Mouse (Mus musculus) gastrocnemius, adult 8-10 months (tissue): ENCODE data around the gene Rab11b. TPM values are rescaled to one million over a fixed set of nuclear protein-coding genes. Genes with fewer than 3 reads are reported as not detected.

Source experiments
- DNase-seq, 2 experiments: peaks; one replicate each; pipeline ENCODE4 v3.0.0; 2022; ENCODE audit warnings: low spot score in 2 of 2
- total RNA-seq, 4 experiments: library from RNA; stranded (reverse); gene quantifications; 2 replicates each; pipeline ENCODE4 v1.2.4; 2022

Rab11b gene
- total RNA-seq = 100 to 1,000 TPM; 131 to 136 (median 133) TPM

- DNase-seq = peak; percentile 100
Observed at GRCm38 (mm10) chr17:33760255-33761165, at the start of gene Rab11b. Rab11b (minus strand) TSS chr17:33760530.

DNA sequence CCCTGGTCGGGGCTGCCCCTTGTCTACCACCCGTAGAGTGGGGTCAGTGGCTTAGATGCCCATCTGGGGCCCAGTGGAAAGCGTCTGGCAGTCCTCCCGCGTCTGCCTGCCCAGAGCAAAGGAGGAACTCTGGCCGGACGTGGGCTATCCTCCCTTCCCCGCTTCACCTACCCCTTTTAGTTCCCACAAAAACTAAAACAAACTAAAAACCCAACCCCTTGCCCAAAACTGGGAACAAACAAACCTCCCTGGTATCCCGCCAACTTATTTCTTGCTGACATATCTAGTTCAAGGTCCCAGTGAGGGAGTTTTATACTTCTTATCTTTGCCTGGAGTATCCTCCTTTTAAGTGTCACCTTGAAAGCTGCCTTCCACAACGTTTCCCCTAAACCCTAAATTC lies 47.9 kb upstream of the Rab11b start:
- DNase-seq = no peak

GRCm38 (mm10) chr17:33807181-33807888 lies 47.0 kb upstream of the Rab11b start:
- DNase-seq = no peak

DNA sequence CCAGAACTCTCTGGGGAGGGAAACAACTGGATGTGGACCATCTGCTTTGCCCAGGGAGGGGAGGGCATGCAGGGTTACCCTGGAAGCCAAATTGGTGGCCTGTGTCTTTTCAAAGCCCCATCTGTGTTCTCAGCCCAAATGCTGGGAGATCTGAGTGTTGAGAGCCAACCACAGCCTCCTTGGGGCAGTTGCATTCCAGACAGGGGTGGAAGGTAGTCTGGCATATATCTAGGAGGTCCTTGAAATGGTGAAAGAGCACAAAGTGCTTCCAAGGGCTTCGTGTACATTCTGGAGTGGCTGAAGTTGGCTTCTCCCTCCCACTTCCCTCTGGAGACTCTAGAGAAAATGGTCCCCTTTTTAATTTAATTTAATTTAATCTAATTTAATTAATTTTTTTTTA lies 44.4 kb upstream of the Rab11b start:
- no peak for DNase-seq

DNA sequence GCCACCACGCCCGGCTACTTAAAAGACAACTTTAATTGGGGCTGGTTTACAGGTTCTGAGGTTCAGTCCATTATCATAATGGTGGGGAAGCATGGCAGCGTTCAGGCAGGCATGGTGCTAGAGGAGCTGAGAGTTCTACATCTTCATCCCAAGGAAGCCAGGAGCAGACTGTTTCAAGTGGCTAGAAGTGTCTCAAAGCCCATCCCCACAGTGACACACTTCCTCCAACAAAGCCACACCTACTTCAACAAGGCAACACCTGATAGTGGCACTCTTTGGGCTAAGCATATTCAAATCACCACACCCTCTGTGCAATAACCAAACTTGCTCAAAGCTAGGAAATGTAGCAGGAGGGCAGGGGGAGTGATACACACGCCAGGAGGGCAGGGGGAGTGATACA lies 43.9 kb upstream of the Rab11b start:
- no peak for DNase-seq

GRCm38 (mm10) chr17:33802221-33802620 lies 41.9 kb upstream of the Rab11b start:
- DNase-seq = no peak

DNA sequence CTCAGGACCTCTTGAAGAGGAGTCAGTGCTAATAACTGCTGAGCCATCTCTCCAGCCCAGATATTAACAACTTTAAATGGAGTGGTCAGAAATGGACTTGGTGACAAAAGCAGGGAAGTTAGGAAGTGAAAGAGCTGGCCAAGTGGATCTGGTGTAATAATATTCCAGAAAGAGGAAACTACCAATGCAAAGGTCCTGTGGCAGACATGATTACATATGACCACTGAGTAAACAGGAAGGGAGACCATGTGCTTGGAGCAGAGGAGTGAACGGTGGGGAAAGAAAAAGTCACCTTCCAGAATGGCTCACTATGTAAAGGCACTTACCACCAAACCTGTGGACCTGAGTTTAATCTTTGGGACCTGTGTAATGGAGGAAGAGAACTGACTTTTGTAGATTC lies 38.9 kb upstream of the Rab11b start:
- no peak for DNase-seq

- no peak for DNase-seq
Observed at GRCm38 (mm10) chr17:33798306-33798705, 38.0 kb upstream of the Rab11b start.

DNA sequence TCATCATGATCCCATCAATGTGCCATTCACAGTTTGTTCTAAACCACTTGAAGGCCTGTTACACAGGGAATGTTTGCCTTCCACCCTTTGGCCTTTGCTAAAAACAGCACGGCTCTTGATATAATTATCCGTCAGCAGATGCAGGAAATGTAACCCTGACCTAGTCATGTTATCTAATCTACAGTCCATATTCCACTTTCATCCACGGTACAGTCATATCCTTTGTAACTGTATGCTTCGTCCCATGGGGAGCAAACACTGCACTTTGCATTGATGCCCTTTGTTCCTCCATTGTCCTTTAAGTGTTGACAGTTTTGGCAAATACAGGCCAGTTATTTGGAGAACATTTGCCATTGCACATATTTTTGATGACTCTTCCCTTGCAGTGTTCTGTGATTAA lies 28.4 kb upstream of the Rab11b start:
- DNase-seq = no peak

GRCm38 (mm10) chr17:33786375-33786774 lies 26.0 kb upstream of the Rab11b start:
- DNase-seq = no peak

GRCm38 (mm10) chr17:33784939-33785338 lies 24.6 kb upstream of the Rab11b start:
- no peak for DNase-seq

DNA sequence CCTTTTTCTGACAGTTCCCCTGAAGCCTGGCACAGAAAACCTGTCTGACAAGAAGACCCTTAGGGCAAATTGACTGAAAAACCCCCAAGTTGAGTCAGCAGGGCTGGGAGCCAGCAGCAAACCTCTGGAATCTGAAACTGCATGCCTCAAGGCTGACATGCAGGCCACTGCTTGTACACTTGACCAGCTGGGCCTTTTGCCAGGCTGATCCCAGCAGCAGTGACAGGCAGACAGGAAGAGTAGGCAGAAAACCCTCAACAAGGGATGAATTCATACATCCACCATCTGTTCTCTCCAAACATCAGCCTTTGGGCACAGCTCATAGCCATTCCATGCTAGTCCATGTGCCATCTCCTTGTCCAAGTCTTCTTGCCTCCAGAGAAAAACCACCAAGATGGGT lies 23.1 kb upstream of the Rab11b start:
- peak; percentile 49 to 71 for DNase-seq

DNA sequence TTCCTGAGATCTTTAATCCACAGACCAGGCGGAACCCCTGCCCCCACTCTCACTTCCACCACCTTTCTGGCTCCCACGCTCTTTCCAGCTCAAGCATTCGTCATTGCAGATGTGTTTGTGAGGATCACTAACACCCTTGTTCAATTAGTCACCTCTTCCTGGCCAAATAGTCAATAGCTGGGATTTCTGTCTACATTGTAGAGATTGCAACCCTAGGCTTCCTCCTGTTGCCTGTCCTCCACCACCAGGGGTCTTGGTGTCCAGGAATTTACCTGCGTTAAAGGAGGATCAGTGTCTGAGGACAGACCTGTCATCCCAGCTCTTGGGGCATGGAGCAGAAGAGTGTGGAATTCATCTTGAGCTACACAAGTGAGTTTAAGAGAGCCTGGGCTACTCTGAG lies 21.7 kb upstream of the Rab11b start:
- no peak for DNase-seq

- DNase-seq = peak; percentile 53 to 72
Observed at GRCm38 (mm10) chr17:33781124-33781977, 21.0 kb upstream of the Rab11b start, which contains the start of gene Angptl4. Angptl4 (minus strand) TSS chr17:33781830.

- no peak for DNase-seq
Observed at GRCm38 (mm10) chr17:33780431-33780830, 20.1 kb upstream of the Rab11b start.

DNA sequence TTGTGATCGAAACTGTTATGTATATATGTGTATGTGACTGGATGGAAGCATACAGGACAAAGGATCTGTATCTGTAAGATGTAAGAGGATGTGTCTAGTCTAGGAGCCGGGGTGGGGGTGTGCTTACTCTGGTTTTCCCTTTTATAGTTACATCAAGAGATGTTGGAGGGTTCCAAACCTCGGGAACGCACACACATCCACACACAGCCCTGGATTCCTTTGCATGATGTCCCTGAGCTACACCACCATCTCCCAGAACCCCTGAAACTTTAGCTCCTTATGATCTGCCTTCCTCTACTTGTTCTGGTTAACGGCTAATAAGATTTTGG lies 19.6 kb upstream of the Rab11b start:
- DNase-seq = no peak

- DNase-seq = peak; percentile 92 to 94
Observed at GRCm38 (mm10) chr17:33779271-33779966, 19.1 kb upstream of the Rab11b start.

GRCm38 (mm10) chr17:33775287-33775686 lies 15.0 kb upstream of the Rab11b start:
- no peak for DNase-seq

DNA sequence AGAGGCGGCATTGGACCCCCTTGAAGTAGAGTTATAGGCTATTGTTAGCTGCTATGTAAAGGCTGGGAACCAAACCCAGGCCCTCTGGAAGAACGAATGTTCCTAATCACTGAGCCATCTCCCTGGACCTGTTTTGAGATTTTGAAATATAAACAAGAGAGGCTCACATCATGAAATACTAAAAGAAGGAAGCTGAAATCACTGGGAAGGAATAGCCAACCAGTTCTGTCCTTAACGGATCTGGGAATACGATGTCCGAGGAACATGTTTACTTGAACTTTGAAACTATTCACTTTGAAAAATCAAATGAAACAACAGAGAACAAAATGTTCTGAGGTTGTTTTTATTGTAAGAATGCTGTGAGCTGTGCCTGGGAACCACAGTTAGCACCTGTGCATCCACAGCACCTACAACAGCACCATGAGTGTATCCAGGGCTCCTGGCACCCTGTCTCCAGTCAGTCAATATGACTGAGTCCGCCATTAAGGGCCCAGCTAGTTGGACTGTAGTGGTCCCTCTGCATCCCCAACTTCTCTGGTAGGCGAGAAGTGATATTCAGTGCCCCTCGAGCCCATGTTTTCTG lies 14.3 kb upstream of the Rab11b start:
- no peak for DNase-seq

GRCm38 (mm10) chr17:33773871-33774572 lies 13.7 kb upstream of the Rab11b start:
- no peak for DNase-seq
